Mouse (Mus musculus): Measurements from ENCODE around the gene Phyhipl.

The Phyhipl gene

GRCm38 (mm10) chr10:70655828-70656227, at the start of gene Phyhipl:
TSS of gene Phyhipl (minus strand) at chr10:70655965.
- DNase-seq (ENCODE audit: low read depth, low spot score): no peak

- no peak for DNase-seq (ENCODE audit: low read depth, low spot score)
These were observed 47.4 kb upstream of the Phyhipl start for GRCm38 (mm10) chr10:70703211-70703610.

- DNase-seq (ENCODE audit: low read depth, low spot score): no peak
These were observed 43.8 kb upstream of the Phyhipl start for GRCm38 (mm10) chr10:70699581-70699980.

GRCm38 (mm10) chr10:70698014-70698413, 42.2 kb upstream of the Phyhipl start:
- DNase-seq (ENCODE audit: low read depth, low spot score): no peak

- DNase-seq (ENCODE audit: low read depth, low spot score): no peak
These were observed 41.2 kb upstream of the Phyhipl start for GRCm38 (mm10) chr10:70696748-70697585.

GRCm38 (mm10) chr10:70689346-70689745, 33.6 kb upstream of the Phyhipl start:
- DNase-seq (ENCODE audit: low read depth, low spot score): no peak

- no peak for DNase-seq (ENCODE audit: low read depth, low spot score)
These were observed 33.1 kb upstream of the Phyhipl start for GRCm38 (mm10) chr10:70688881-70689280.

- no peak for DNase-seq (ENCODE audit: low read depth, low spot score)
These were observed 31.4 kb upstream of the Phyhipl start for GRCm38 (mm10) chr10:70686941-70687703.

- no peak for DNase-seq (ENCODE audit: low read depth, low spot score)
These were observed 30.7 kb upstream of the Phyhipl start for GRCm38 (mm10) chr10:70686505-70686904.

- DNase-seq (ENCODE audit: low read depth, low spot score): no peak
These were observed 27.7 kb upstream of the Phyhipl start for GRCm38 (mm10) chr10:70683508-70683907.

GRCm38 (mm10) chr10:70677946-70678345, 22.2 kb upstream of the Phyhipl start:
- no peak for DNase-seq (ENCODE audit: low read depth, low spot score)

GRCm38 (mm10) chr10:70656272-70656671, 507 bp upstream of the Phyhipl start:
- DNase-seq (ENCODE audit: low read depth, low spot score): no peak

GRCm38 (mm10) chr10:70654655-70655054, 1.1 kb downstream of the Phyhipl start:
- no peak for DNase-seq (ENCODE audit: low read depth, low spot score)

- no peak for DNase-seq (ENCODE audit: low read depth, low spot score)
These were observed 1.6 kb downstream of the Phyhipl start for GRCm38 (mm10) chr10:70654139-70654538.

- no peak for DNase-seq (ENCODE audit: low read depth, low spot score)
These were observed 3.8 kb downstream of the Phyhipl start for GRCm38 (mm10) chr10:70651769-70652648.

- no peak for DNase-seq (ENCODE audit: low read depth, low spot score)
These were observed 6.9 kb downstream of the Phyhipl start for GRCm38 (mm10) chr10:70648831-70649230.

GRCm38 (mm10) chr10:70643131-70643530, 12.6 kb downstream of the Phyhipl start:
- DNase-seq (ENCODE audit: low read depth, low spot score): no peak

- DNase-seq (ENCODE audit: low read depth, low spot score): no peak
These were observed 14.7 kb downstream of the Phyhipl start for GRCm38 (mm10) chr10:70640896-70641596.

GRCm38 (mm10) chr10:70640075-70640737, 15.6 kb downstream of the Phyhipl start:
- no peak for DNase-seq (ENCODE audit: low read depth, low spot score)

GRCm38 (mm10) chr10:70637640-70638328, 18.0 kb downstream of the Phyhipl start:
- DNase-seq (ENCODE audit: low read depth, low spot score): no peak
